Mouse (Mus musculus) R1 (cell line): ENCODE measurements around the gene Gtsf1.

Experiments
- DNase-seq: peaks from one replicate; pipeline ENCODE4 v3.0.0-alpha.2; 2018; ENCODE audit warnings: low read depth, low spot score

The Gtsf1 gene

GRCm38 (mm10) chr15:103358278-103359121 lies 71.8 kb downstream of the Gtsf1 start:
- DNase-seq, result peak; percentile 53

DNA sequence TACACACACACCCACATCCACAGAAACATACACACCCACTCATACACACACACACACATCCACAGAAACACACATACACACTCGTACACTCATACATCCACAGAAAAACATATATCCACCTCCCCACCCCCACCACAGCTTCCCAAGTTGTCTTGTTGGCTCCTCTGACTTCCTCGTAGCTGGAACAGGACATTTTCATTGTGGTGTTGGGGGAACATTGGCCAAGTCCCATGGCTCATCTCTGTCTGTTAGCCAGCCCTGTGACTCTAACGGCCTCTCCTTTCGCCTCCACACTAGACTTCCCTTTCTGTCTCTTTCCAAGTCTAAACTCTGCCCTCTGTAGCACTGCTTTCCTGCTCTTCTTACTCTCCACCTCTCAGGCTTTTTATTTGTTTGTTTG lies 72.5 kb downstream of the Gtsf1 start:
- no peak for DNase-seq

- no peak for DNase-seq
Observed at GRCm38 (mm10) chr15:103356130-103356529, 74.1 kb downstream of the Gtsf1 start.

DNA sequence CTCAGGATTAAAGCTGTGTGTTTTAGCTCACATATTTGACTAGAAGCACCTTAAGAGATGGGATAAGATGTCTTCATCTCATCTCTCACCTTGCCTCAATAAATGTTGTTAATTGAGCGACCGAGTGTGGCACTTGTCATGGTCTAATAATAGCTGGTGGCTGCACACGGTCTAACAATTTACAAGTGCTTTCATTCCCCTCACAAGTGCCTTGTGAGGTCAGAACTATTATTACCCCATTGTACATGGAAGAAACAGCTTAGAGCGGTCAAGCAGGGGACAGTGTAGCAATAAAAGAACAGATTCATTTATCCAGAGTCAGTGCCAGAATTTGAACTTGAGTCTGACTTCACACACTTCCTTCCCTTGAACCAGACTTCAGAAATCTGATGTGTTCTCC lies 74.8 kb downstream of the Gtsf1 start:
- no peak for DNase-seq

DNA sequence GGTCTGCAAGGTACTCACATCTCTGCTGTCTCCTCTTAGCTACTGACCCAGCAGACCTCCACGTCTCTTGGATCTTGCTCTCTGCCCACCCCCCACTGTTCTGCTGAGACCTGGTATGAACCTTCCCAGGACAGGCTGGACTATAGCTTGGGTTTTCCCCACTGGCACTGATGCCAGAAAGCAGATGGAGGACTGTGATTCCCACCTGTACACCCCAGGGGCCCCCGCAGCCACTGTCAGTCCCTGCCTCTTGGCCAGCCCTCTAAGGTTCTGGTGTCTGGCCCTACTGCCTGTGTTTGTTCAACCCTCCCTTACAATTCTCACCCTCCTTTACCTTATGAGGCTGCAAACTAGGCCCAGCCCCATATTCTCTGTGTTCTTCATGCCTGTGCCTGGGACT lies 75.6 kb downstream of the Gtsf1 start:
- DNase-seq, result no peak

DNA sequence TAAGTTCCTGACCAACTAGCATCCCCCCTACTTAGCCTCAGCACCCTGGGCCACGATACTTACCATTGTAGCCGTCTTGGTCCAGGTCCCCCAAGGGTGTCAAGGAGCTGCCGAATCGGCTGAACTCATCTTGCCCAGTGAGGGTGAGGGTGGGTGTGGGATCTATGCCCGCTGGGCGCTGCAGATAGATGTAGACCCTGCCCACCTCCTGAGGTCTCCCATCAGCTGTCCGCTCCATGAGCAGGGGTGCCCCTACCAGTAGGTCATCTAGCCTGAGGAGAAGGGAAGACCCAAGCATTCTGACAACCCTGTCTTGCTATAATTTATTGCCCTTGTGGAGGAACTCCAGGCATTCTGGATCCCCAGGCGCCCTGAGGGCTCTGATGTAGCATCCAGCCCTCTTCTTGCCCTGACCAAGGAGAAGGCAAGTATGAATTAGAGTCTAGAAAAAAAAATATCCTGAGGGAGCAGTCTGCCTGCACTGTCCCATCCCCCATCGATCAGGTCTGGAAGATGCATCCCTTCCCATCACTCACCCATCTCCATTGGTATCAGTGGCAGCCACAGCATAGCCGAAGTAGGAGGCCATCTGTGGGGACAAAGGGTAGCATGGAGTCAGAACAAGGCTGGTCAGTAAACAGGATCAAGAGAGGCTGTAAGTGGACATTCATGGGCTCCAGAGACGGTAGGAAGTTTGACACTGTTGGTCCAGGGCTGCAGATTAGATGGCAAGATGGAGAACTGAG lies 76.6 kb downstream of the Gtsf1 start:
- DNase-seq, result no peak

- DNase-seq, result peak; percentile 81
Observed at GRCm38 (mm10) chr15:103352856-103353255, 77.4 kb downstream of the Gtsf1 start.
